Mouse (Mus musculus) lung, postnatal 0 days (tissue): ENCODE data around the gene Plekhs1.
"Not testable (repeated sequence)": the region's sequence is repeated elsewhere in the genome, so short reads cannot be mapped to it uniquely, and the experiment has no call there.

Experiments used
- CTCF ChIP-seq: IDR thresholded peaks from 2 replicates; pipeline ENCODE4 v1.5.1; 2016; ENCODE audit warnings: antibody characterized with exemption, mild to moderate bottlenecking
- EP300 ChIP-seq: IDR thresholded peaks from 2 replicates; pipeline ENCODE4 v1.6.1; 2016; ENCODE audit warnings: antibody characterized with exemption, mild to moderate bottlenecking, control low read depth

DNA sequence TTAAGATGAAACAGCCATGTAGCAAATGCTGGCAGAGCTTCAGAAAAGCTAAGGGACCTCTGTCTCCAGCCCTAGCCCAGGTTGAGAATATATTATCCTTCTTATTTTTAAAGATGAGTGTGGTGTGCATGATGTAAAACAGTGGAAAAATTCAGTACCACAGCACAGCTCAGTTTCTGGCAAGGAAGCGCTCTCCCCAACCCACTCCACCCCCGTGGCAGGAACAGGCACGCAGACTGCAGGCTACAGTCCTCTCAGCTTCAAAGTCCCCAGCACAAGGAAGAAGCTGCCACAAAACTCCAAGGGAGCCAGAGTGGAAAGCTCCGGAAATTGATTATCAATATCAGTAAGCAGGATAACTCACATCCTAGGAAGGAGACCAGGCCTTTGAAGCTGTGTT is 49.8 kb downstream of the Plekhs1 start:
- not testable (repeated sequence) for TF ChIP-seq CTCF, EP300
